Mouse (Mus musculus): ENCODE data around the gene Adamts8.

Gene Adamts8

DNA sequence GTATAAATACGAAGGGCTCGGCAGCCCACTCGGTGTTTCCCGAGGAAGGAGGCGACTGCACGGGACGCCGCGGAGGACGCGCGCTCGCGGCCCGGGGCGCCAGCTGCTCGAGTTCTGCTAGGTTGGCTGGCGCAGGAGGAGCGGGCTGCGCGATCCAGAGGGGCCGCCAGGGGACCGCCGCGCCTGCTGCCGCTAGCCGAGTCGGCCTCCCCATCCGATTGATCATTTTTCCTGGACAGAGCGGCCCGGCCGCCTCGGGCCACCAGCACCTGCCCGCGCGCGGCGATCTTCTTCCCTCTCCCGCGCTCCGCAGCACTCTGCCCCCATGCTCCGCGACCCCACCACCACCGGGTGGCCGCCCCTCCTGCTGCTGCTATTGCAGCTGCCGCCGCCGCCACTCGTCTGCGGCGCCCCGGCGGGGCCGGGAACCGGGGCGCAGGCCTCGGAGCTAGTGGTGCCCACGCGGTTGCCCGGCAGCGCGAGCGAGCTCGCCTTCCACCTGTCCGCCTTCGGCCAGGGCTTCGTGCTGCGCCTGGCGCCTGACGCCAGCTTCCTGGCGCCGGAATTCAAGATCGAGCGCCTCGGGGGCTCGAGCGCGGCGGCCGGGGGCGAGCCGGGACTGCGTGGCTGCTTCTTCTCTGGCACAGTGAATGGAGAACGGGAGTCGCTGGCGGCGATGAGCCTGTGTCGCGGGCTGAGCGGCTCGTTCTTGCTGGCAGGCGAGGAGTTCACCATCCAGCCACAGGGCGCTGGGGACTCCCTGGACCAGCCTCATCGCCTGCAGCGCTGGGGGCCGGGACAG is at the start of gene Adamts8:
Gene Adamts8 (plus strand): TSS at position 51 of the 802 bp plus-strand sequence.
- DNase-seq (ENCODE audit: inconsistent ontology term) = peak; percentile 74

DNA sequence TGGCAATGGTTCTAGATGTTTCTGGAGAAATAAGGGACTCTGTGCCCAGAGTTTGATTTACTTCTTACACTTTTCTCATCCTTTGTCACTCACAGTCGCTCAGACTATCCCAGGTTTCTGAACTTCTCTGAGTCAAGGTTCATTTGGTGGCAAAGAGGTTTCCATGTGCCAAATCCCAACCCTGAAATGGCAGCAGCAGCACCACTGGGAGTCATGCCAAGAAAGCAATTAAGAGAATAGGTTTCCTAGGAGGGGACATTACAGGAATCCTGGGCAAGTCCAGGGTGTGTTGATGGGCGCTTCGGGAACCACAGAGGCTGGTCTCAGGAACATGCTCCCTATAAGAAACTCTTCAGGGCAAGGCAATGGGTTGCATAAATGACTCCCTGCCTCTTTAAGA is 46.7 kb upstream of the Adamts8 start:
- peak; percentile 66 for DNase-seq (ENCODE audit: inconsistent ontology term)

DNA sequence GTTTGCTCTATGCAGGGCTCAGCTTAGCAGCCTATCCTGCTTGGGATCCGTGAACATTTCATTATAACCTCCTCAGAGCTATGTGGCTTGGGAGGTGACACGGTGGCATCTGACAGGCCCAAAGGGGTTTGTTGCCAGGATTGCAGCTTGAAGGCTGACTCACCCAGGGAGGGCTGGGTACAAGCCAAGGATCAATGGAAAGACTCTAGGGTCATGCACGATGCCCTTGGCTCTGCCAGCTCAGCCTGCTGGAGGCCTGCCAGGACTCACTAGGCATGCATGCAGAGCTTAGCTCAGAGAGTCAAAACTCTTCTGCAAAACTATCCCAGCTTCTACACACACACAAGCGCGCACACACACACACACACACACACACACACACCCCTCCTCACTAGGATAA is 45.6 kb upstream of the Adamts8 start:
- DNase-seq (ENCODE audit: inconsistent ontology term) = peak; percentile 98

DNA sequence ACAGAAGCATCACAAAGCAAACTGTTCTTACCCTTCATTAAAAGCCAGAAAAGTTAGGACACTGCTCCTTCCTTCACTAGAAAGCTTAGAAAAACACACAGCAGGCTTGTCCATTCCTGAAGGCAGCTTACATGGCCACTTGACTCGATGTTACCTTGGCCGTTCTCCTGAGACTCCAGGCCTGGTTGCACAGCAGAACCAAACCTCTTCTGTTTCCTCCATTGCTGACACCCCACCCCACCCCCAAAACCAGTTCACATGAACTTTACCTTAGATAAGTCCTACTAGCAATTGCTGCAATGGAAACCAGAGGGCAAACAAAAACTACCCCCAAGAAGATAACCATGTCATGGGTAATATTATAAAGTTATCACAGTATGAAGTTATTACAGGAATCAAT is 45.2 kb upstream of the Adamts8 start:
- DNase-seq (ENCODE audit: inconsistent ontology term) = no peak

DNA sequence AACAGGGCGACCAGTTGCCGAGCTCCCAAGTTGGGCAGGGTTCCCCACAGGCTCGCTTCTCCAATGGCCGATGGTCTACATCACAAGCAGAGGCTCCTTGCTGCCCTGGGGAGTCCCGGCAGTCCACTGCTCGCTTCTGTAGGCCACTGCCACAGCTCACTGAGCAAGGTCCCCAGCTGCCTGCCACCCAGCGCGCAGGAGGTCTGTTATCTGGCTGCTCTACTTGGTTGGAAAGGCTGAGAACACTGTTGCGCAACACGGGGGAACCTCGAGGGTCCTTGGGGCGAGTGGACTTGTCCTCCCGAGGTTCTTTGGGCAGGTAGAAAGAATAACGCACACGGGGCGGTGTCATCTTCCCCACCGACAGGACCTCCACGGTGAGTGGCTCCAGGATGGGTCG is 40.2 kb upstream of the Adamts8 start:
- DNase-seq (ENCODE audit: inconsistent ontology term) = no peak

DNA sequence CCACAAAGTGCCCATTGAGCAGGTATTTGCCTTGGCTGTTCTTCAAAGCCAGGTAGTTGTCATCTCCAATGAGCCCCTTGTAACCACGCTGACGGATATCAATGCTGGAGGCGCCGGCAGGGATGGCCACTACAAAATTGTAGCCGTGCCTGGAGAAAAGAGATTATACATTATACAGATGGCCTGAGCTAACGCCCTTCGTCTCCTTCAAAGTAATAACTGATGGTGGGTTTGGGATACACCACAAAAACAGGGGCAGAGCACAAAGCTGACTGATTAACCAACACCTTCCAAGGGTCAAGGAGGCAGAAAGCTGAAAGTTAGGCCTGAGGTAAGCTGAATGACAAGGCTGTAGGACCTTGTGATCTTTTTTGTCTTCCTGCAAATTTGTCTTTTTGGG is 39.7 kb upstream of the Adamts8 start:
- DNase-seq (ENCODE audit: inconsistent ontology term) = no peak

DNA sequence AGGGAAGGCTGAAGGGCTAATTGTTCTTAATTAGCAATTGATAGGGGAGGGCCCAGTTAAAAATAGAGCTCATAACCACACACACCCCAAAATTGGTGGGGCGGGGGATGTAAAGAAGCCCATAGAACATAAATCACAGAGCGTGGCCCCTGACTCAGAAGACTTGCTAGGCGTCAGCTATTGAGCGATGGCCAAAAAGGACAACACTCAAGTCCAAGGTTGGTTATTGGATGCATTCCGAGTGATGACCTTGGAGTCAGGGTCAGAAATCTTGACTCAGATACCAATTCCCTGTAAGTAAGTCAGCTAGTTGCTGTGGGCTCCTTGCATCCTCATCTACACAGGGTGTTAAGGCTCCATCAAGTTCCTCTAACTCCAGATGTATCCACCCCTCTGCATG is 39.1 kb upstream of the Adamts8 start:
- no peak for DNase-seq (ENCODE audit: inconsistent ontology term)

DNA sequence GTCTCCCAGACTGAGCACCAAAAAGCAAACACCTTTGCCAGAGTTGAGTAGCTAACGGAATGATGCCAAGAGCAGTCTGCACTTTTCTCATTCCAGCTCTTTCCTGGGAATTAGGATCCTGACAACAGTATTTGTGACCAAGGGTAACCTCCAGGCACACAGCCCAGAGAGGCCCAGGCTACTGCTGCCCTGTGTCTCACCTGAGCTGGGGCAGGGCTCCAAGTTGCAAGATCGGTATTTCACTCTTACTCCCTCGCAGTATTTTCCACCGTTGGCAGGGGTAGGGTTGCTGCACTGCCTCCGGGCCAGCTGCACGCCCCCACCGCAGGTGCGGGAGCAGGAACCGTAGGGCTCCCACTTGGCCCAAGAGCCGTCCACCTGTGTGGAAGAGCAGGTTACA is 36.5 kb upstream of the Adamts8 start:
- no peak for DNase-seq (ENCODE audit: inconsistent ontology term)

DNA sequence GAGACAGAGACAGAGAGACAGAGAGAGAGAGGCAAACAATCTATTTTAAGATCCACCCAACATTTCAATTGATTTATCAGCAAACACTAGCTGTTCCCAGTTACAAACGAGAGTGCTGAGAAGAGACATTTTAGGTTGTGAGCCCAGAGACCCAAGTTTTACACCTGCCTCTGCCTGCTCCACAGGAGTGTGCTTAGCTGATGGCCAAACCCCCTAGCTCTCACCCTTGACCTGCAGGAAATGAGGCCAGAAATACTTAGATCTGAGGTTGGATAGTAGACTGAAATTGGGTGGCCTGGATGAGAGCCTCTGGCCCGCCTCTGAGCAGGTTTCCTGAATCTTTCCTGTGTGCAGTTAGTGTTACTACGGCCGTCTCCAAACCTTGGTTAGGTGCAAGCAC is 35.9 kb upstream of the Adamts8 start:
- no peak for DNase-seq (ENCODE audit: inconsistent ontology term)

DNA sequence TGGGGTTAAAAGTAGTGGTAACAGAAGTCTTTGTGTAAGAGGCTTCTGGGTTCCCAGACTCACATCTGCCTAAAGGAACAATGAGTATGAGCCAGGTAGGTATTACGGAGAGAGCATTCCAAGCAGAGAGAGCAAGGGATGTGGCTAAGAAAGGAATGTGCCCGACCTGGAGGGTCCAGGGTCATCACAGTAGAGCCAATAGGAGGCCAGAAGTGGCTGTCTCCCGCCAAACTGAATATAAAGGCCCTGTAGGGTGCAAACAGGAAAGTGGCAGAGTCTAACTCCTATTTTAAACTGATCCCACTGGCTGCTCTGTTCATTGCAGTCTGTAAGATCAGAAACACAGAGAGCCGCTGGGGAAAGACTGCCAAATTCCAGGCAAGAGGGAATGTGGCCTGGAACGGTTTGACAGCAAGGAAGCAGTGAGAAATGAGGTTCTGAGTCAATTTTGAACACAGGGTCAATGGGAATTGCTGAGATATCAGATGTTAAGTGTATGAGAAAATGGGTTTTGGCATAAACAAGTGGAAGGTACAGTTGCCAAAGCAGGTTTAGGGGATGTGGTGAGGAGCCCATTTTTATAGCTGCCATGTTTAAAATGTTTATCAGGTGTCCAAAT is 34.6 kb upstream of the Adamts8 start:
- DNase-seq (ENCODE audit: inconsistent ontology term) = peak; percentile 61

DNA sequence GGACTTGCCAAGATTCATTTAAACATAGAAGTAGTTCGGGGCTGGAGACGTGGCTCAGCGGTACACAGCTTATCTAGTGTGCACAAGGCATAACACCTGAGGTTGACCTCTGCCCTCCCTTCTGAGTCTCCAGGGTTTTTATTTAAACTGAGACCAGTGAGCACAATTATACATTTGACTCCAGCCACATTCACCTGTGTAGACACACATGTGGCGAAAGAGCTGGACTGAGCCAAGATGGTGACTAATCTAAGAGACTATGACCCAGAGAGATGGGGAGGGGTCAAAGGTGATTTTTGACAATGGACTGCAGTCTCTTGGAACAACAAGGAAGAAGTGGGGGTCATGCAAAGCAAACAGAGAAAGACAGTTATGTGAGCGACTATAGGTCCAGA is 34.1 kb upstream of the Adamts8 start:
- no peak for DNase-seq (ENCODE audit: inconsistent ontology term)

DNA sequence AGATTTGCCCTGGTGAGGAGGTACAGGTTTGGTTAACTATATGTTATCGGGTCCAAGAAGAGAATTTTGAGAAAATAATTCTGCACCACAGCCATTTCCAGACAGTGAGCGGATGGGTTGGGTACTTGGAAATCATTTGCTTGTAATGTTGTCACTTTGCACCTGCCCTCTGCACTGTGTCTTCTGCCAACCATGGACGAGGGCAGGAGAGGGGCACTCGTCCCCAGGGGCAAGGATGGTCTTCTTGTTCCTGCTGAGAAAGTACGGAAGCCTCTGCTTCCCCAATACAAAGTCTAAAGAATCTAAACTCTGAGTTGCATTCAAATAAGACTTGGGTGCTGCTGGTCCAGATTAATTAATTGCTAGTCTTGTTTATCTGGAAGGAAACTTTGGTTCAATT is 33.4 kb upstream of the Adamts8 start:
- no peak for DNase-seq (ENCODE audit: inconsistent ontology term)

DNA sequence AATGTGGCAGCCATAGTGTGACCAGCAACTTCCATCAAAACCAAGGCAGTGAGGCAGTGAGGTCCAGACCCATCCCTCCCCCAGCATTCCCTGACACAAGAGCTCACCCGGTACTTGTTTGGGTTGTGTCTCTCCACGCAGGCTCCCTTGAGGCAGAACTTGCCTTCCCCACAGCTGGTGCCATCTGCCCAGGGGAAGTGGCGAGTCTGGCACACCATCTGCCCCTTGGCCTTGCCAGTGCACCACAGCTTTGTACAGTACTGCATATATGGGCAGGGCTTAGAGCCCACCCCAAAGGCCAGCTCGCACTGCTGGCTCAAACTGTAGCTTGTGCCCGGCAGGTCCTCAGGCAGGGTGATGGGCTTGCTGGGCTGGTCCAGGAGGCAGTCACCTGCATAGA is 31.9 kb upstream of the Adamts8 start:
- DNase-seq (ENCODE audit: inconsistent ontology term) = no peak

DNA sequence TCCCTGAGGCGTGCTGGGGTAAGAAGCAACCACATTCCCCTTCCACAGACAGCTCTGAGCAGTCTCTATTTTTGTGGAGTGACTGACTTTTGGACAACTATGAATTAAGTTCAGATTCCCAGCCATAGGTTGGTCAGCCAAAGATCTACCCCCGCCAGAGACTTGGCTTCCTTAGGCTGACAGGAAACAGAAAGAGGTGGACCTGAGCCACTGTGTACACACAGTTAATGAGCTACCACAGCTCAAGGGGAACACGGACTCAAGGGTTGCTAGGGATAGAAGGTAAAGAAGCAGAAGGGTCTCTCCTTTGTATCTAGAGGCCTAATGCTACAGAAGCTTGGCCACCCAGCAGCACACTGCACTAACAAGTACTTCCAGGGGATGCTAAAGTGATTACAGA is 30.2 kb upstream of the Adamts8 start:
- no peak for DNase-seq (ENCODE audit: inconsistent ontology term)

DNA sequence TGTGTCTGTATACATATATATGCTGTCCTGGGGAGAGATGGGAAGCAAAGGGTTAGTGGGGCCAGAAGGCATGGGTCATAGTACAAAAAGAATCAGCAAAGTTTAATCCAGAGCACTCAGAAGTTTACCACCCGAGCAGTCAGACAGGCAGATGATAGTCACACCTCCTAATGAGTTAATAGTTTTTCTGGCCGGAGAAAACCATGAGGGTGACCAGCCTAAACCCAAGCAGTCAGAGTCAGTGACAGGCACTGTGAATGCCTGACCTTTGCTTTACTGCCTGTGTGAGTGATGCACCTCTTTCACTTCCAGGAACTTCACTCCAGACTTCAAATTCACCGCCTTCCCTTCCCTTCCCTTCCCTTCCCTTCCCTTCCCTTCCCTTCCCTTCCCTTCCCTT is 28.9 kb upstream of the Adamts8 start:
- no peak for DNase-seq (ENCODE audit: inconsistent ontology term)

DNA sequence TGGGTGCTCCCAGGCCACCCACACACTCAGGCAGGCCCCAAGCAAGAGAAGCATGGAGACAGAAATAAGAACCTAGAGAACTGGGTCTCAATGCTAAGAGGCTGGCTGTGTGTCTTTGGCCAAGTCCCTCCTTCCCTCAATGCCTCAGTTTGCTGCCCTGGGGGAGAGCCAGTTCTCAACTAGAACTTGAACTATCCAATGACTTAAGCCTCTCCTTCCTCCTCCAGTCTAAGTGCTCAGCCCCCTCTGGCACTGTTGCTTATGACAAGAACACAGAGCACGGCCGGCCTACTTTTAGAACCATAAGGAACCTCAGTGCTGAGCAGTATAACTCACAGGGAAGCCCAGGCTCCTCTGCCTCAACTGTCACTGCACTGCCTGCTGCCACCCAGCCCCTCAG is 28.1 kb upstream of the Adamts8 start:
- no peak for DNase-seq (ENCODE audit: inconsistent ontology term)

DNA sequence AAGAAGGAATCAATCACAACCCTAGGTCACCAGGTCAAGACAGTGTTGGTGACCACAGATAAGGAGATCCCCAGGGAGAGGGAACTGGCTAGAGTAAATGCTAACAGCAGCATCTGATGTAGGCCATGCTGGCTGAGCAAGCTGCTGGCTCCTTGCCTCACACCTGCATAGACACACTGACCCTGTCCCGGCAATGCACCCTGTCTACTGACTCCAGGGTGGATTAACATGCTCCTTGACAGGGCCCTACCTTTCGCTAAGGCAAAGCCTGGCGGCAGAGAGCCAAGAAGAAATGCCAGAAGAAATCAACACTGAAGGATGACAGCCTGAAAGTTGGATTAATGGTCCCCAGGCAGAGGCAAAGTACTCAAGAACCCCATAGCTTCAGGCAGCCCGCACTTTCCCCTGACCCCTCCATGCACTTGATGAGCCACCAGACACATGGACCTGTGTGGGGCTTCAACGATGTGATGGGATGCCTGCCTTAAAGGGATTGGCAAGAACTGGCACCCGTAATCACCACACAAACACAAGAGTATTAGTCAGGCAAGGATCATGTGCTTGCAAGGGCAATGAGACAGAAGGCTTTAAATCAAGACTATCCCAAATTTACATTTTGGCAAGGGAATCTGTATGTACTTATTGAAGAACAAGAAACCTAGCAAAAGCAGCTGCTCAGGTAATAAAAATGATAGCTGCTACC is 25.9 kb upstream of the Adamts8 start:
- DNase-seq (ENCODE audit: inconsistent ontology term) = no peak

DNA sequence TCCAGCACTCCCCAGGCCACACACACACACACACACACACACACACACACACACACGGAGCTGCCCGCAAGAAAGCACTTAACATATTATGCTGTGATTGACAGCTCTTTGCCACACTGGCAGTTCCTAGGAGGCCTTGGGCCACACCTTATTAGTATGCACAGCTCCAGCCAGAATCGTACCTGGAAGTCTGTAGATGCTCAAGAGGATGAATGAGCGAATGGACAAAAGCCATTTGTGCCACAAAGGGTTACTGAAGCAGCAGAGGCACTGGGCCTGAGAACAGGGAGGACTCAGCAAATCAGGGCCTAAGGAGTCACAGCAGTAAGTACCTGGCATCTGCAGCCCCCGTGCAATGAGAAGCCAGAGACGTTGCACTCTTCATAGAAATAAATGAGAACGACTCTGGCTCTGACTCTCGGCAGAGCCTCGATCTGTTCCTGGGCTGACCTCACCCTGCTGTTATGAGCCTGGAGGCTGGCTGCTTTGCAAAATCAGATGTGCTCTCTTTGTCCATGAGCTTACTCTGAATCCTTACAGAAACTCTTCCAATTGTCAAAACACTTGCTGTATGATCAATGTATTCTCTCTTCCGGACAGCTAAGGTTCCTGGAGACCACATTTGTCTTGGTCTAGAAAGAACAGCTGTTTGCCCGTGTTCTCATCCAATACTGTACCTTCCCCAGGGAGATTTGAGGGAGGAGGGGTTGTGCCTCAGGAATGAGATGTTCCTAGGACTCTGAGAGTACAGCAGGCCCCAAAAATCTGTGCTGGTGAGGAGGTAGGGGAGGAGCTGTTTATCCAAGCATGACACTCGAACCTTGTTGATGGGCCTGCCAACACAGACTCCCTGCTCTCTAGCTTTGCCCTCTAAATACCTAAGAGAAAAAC is 23.7 kb upstream of the Adamts8 start:
- no peak for DNase-seq (ENCODE audit: inconsistent ontology term)

DNA sequence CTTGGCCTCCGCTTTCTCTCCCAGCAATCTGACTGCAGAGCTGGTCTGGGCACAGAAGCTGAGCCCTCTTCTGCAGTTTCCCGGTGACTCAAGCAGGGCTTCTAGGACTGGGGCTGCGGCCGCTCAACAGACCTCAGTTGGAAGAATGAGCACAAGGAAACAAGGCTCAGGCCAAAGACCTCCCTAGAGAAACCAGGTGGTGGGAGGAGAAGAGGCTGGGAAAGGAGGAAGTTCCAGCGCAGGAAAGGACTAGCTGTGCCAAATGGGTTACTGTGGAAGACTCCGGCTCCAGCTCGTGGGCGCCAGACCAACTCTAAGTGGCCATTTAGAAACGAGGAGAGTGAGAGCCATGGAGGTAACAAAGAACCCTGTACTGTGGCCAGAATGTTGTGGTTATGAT is 22.7 kb upstream of the Adamts8 start:
- DNase-seq (ENCODE audit: inconsistent ontology term) = no peak

DNA sequence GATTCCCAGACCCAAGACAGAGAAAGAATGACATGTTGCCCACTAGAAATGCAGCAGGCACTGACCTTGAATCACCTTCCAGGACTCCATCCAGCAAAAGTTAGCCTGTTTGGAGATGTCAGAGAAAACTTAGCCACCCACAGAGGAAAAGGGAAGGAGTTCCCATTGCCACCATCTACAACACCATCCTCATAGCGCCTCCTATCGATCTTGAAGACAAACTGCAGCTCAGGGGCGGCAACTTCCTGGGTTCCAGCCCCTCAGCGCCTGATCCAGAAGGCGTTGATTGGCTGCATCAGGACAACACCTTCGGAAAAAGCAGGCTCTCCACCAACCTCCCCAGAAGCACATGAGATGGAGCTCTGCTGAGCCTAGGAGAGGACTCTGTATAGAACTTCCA is 21.6 kb upstream of the Adamts8 start:
- DNase-seq (ENCODE audit: inconsistent ontology term) = no peak

DNA sequence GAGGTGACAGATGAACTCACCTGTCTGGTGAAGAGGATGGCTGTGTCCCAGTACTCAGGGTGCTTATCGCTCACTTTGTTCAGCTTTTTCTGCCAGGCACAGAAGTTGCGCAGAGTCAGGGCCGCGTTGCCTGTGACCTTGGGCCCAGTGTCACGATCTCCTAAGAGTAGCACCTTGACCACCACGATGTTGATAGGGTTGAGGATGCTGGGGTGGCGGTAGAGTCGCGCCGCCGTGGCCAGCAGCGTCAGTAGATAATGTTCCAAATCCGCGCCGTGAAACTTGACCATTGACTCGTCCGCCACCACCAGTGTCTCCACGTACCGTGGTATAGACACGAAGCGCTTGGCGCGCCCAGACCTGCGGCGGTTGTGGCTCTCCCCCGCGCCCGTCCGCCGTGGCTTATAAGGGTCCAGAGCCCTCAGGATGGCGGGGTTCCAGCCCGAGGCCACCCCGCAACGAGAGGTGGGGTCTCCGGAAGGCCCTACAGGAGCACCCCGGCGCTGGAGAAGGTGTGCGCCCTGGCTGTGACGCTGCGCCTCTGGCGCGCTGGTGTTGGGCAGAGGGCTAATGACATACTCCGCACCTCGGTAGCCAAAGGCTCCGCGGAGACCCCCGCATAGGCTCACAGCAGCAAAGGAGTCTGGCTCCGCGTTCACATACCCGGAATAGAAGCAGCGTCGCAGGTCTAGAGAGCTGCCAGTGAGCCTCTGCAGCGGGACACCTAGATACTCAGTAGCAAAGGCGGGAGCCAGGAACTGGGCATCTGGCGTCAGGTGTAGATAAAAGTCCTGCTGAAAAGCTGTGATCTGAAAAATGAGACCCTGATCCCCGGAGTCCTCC is 20.9 kb upstream of the Adamts8 start:
- DNase-seq (ENCODE audit: inconsistent ontology term) = no peak

Measured in Muller cell, postnatal 12 days (primary cell).